Mouse (Mus musculus): ENCODE data around the gene Sfrp4.
"Not testable (repeated sequence)": the region's sequence is repeated elsewhere in the genome, so short reads cannot be mapped to it uniquely, and the experiment has no call there.

Gene Sfrp4

GRCm38 (mm10) chr13:19622573-19623227, at the start of gene Sfrp4:
Sfrp4 (plus strand) TSS chr13:19623104.
- no peak for DNase-seq (ENCODE audit: low read depth, low spot score)

- not testable (repeated sequence) for DNase-seq (ENCODE audit: low read depth, low spot score)
Observed at GRCm38 (mm10) chr13:19574723-19575122, 48.2 kb upstream of the Sfrp4 start.

- DNase-seq (ENCODE audit: low read depth, low spot score): no peak
Observed at GRCm38 (mm10) chr13:19575947-19576346, 47.0 kb upstream of the Sfrp4 start.

- DNase-seq (ENCODE audit: low read depth, low spot score): no peak
Observed at GRCm38 (mm10) chr13:19590996-19591759, 31.7 kb upstream of the Sfrp4 start.

GRCm38 (mm10) chr13:19595141-19595540, 27.8 kb upstream of the Sfrp4 start:
- DNase-seq (ENCODE audit: low read depth, low spot score): no peak

GRCm38 (mm10) chr13:19599242-19599641, 23.7 kb upstream of the Sfrp4 start:
- no peak for DNase-seq (ENCODE audit: low read depth, low spot score)

- DNase-seq (ENCODE audit: low read depth, low spot score): no peak
Observed at GRCm38 (mm10) chr13:19602531-19602930, 20.4 kb upstream of the Sfrp4 start.

- no peak for DNase-seq (ENCODE audit: low read depth, low spot score)
Observed at GRCm38 (mm10) chr13:19603719-19604118, 19.2 kb upstream of the Sfrp4 start.

- no peak for DNase-seq (ENCODE audit: low read depth, low spot score)
Observed at GRCm38 (mm10) chr13:19604916-19605315, 18.0 kb upstream of the Sfrp4 start.

GRCm38 (mm10) chr13:19608120-19608519, 14.8 kb upstream of the Sfrp4 start:
- no peak for DNase-seq (ENCODE audit: low read depth, low spot score)

GRCm38 (mm10) chr13:19612348-19612747, 10.6 kb upstream of the Sfrp4 start:
- DNase-seq (ENCODE audit: low read depth, low spot score): no peak

- no peak for DNase-seq (ENCODE audit: low read depth, low spot score)
Observed at GRCm38 (mm10) chr13:19612963-19613362, 9.9 kb upstream of the Sfrp4 start.

- DNase-seq (ENCODE audit: low read depth, low spot score): no peak
Observed at GRCm38 (mm10) chr13:19613426-19613825, 9.5 kb upstream of the Sfrp4 start.

- DNase-seq (ENCODE audit: low read depth, low spot score): no peak
Observed at GRCm38 (mm10) chr13:19614311-19614710, 8.6 kb upstream of the Sfrp4 start.

GRCm38 (mm10) chr13:19618081-19618480, 4.8 kb upstream of the Sfrp4 start:
- no peak for DNase-seq (ENCODE audit: low read depth, low spot score)

GRCm38 (mm10) chr13:19618841-19619215, 4.1 kb upstream of the Sfrp4 start:
- no peak for DNase-seq (ENCODE audit: low read depth, low spot score)

- peak; percentile 57 for DNase-seq (ENCODE audit: low read depth, low spot score)
Observed at GRCm38 (mm10) chr13:19619216-19619927, 3.5 kb upstream of the Sfrp4 start, which contains the start of gene Epdr1. Epdr1 (minus strand) TSS chr13:19619927.

- no peak for DNase-seq (ENCODE audit: low read depth, low spot score)
Observed at GRCm38 (mm10) chr13:19623228-19623905, 463 bp downstream of the Sfrp4 start.

- no peak for DNase-seq (ENCODE audit: low read depth, low spot score)
Observed at GRCm38 (mm10) chr13:19624632-19625320, 1.9 kb downstream of the Sfrp4 start.

GRCm38 (mm10) chr13:19626473-19626872, 3.6 kb downstream of the Sfrp4 start:
- DNase-seq (ENCODE audit: low read depth, low spot score): no peak

Measured in retina, postnatal 7 days (tissue).